Mouse (Mus musculus) midbrain, embryonic 16.5 days (tissue): ENCODE results near the gene P2rx6. TPM values are rescaled to one million over a fixed set of nuclear protein-coding genes. Genes with fewer than 3 reads are reported as not detected.

Experiments
- ATAC-seq: fragments of 200-750 bp; cut with Nextera tagmentation; 2 replicates; pipeline ENCODE4 v1.8.0; 2017; ENCODE audit warnings: moderate TSS enrichment
- H3K27ac ChIP-seq: fragments of 300-500 bp; sonication (generic); 2 replicates; pipeline ENCODE4 v1.5.1; 2014; ENCODE audit warnings: mild to moderate bottlenecking, low read length, mixed read lengths
- H3K27me3 ChIP-seq: fragments of 300-500 bp; sonication (generic); 2 replicates; pipeline ENCODE4 v1.6.1; 2014; ENCODE audit warnings: low read depth, low read length, mixed read lengths; ENCODE audit not compliant: control insufficient read depth, insufficient read depth
- H3K36me3 ChIP-seq: fragments of 300-500 bp; sonication (generic); 2 replicates; pipeline ENCODE4 v1.6.1; 2014; ENCODE audit warnings: mild to moderate bottlenecking, low read length, moderate library complexity, mixed read lengths; ENCODE audit not compliant: control insufficient read depth, insufficient read depth
- H3K4me1 ChIP-seq: fragments of 300-500 bp; sonication (generic); 2 replicates; pipeline ENCODE4 v1.6.1; 2014; ENCODE audit warnings: mild to moderate bottlenecking, low read length, mixed read lengths; ENCODE audit not compliant: control insufficient read depth, insufficient read depth
- H3K4me2 ChIP-seq: fragments of 300-500 bp; sonication (generic); 2 replicates; pipeline ENCODE4 v1.6.1; 2014; ENCODE audit warnings: mild to moderate bottlenecking, low read length, mixed read lengths
- H3K4me3 ChIP-seq: fragments of 300-500 bp; sonication (generic); 2 replicates; pipeline ENCODE4 v1.5.1; 2014; ENCODE audit warnings: low read depth, mild to moderate bottlenecking, low read length, moderate library complexity, mixed read lengths
- H3K9ac ChIP-seq: fragments of 300-500 bp; sonication (generic); 2 replicates; pipeline ENCODE4 v1.6.1; 2014; ENCODE audit warnings: low read depth, low read length, mixed read lengths
- H3K9me3 ChIP-seq: fragments of 300-500 bp; sonication (generic); replicated peaks from 2 replicates; pipeline ENCODE4 v1.6.1; 2014; ENCODE audit warnings: mild to moderate bottlenecking, low read length, mixed read lengths; ENCODE audit not compliant: control insufficient read depth, poor library complexity, severe bottlenecking
- WGBS: fragments of 180-500 bp; shearing (Covaris S2); extraction: QIAGEN DNeasy Blood & Tissue Kit; methylation state at CpG from one replicate; pipeline ENCODE4 v1.1.7; 2014; 5-methylcytosine and 5-hydroxymethylcytosine counted together
- polyA plus RNA-seq: library from polyadenylated mRNA; unstranded; fragments of >200 nt; fragmentation: Nextera tagmentation; extraction: Ambion mirVana; gene quantifications from 2 replicates; pipeline ENCODE4 v1.2.1, GENCODE M21; 2015

Gene P2rx6
- polyA plus RNA-seq, 1 experiment from 2014 or later = 3.5 TPM

DNA sequence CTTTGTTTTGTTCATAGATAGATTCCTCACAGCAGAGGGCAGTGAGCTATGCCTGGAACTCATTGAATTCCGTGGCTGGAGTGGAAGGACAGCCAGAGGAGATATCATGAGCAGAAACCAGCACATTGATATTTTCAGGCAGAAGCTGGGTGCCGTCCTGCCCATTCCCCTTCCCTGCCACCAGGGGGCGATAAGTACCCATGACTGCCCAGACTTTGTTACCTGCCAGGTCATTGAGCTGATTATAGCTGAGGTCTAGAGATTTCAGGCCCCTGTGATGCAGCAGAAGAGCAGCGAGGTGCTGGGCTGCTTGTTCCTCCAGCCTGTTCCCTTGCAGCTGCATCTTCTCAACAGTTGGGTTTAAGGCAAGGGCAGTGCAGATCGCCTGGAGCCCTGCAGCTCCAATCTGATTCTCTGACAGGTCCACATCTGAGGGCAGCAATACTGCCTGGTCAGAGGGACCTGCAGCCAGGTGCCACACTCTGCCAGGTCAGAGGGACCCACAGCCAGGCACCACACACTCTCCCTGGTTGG is 3.7 kb upstream of the P2rx6 start:
- Histone ChIP-seq H3K4me2 (no peak overlapping the region), H3K27me3 (no peaks in the 10 kb centered on the region; the same call in 1 of the 2 replicates), H3K4me1 (peaks cover 25% of the 10 kb centered on the region), H3K36me3 (no peaks in the 10 kb centered on the region), H3K9ac (peak overlapping the region; percentile 47; the same call in 1 of the 2 replicates), H3K4me3 (no peak overlapping the region), H3K9me3 (no peaks in the 10 kb centered on the region), H3K27ac (no peak overlapping the region; the same call in 1 of the 2 replicates)
- WGBS = 0% methylated on average over 5 of the region's 5 CpGs
- peak; percentile 27; the same call in 1 of the 2 replicates for ATAC-seq

DNA sequence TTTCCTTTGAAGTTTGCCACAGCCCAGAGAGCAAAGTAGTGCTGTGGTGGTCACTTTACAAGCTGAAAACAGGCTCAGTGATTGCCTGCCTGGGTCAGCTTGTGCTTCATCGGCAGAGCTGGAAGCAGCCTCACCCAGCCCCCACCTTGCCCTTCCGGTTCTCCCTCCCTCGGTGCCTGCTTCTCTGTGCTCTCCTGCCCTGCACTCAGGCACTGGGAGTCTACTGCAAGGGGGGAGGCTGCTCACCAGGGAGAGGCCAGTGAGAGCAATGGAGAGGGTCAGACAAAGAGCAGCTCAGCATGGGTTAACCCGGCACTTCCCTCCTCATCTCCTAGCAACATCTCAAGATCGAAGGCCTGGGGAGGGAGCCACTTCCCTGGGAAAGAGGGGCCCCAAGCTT is 2.9 kb upstream of the P2rx6 start:
- Histone ChIP-seq H3K9me3 (no peaks in the 10 kb centered on the region), H3K27ac (no peak overlapping the region), H3K9ac (no peak overlapping the region), H3K36me3 (no peaks in the 10 kb centered on the region), H3K4me1 (peaks cover 24% of the 10 kb centered on the region), H3K27me3 (no peaks in the 10 kb centered on the region; the same call in 1 of the 2 replicates), H3K4me3 (no peak overlapping the region), H3K4me2 (peak overlapping the region; percentile 25; the same call in 1 of the 2 replicates)
- no peak; the same call in 1 of the 2 replicates for ATAC-seq
- 4% methylated on average over 5 of the region's 5 CpGs for WGBS

DNA sequence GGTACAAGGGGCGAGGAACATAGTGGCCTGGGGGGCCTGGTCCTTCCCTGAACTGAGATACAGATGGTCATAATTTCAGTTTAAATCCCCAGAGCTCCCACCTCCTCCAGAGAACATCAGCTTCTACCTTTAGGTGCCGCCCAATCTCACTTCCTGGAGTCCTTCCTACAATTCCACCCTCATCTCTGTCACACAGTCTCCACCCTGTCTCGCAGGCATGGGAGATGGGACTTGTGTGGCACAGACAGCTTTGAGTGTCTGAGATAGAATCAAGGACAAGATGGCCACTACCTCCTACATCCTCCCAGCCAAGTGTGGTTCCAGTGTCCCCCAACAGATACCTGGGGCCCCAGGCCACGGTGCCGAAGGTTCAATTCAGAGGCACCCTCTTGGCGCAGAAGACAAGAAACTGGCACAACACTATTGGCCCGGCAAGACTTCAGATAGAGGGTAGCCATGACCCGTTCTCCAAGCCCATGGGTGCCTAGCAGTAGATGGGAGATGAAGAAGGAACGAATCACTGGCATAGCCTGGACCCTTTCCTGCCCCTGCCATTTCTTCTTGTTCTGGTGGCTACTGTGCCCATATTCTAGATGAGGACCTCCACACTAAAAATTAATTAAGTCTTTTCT is 2.2 kb upstream of the P2rx6 start:
- Histone ChIP-seq H3K4me2 (peak overlapping the region; percentile 25; the same call in 1 of the 2 replicates), H3K27me3 (no peaks in the 10 kb centered on the region; the same call in 1 of the 2 replicates), H3K27ac (no peak overlapping the region), H3K36me3 (no peaks in the 10 kb centered on the region), H3K4me3 (no peak overlapping the region), H3K4me1 (peaks cover 18% of the 10 kb centered on the region), H3K9ac (no peak overlapping the region), H3K9me3 (no peaks in the 10 kb centered on the region)
- WGBS = 69% methylated on average over 9 of the region's 9 CpGs
- ATAC-seq = no peak

DNA sequence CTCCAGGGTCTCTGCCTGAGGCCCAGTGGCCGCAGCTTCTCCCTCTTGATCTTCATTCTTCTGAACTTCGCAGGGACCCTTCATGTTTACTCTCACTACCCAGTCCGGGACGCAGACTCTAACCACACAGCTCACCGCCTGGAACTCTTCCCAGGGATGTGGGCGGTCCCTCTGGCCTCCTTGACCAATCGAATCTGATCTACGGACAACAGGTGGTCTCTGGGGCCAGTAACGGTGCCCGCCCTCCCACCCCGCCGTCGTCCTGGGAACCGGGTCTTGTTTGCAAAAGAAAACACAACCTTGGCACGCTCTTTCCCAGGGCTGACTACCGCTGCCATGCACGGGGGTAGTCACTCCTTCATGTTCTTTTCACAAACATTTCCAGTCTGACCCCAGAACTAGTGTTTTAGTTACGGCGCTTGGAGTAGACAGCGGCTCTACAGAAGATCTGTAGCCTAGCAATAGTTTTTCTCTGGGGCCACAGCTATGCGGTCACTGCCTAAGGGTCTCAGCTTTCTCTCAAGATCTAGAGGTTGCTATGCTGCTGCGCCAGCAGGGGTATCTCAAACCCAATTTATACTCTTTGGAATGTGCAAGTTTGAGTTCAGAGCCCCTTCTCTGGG is 446 bp upstream of the P2rx6 start, which contains the start of gene Lrrc74b:
Gene Lrrc74b (minus strand): TSS at position 120 of the 623 bp plus-strand sequence.
- peak within 1 kb of the TSS; percentile 16; the same call in 1 of the 2 replicates for H3K9ac ChIP-seq
- WGBS = under 1% methylated on average over 22 of the region's 22 CpGs
- H3K4me1 ChIP-seq = peaks cover 18% of the 10 kb centered on the region
- no peaks in the 10 kb centered on the region; the same call in 1 of the 2 replicates for H3K27me3 ChIP-seq
- peak within 1 kb of the TSS; percentile 38 for H3K27ac ChIP-seq
- no peaks in the 10 kb centered on the region for H3K9me3 ChIP-seq
- H3K36me3 ChIP-seq = no peaks in the 10 kb centered on the region
- H3K4me3 ChIP-seq = peak within 1 kb of the TSS; percentile 19; the same call in 1 of the 2 replicates
- peak; percentile 77 for ATAC-seq
- H3K4me2 ChIP-seq = peak within 1 kb of the TSS; percentile 44

DNA sequence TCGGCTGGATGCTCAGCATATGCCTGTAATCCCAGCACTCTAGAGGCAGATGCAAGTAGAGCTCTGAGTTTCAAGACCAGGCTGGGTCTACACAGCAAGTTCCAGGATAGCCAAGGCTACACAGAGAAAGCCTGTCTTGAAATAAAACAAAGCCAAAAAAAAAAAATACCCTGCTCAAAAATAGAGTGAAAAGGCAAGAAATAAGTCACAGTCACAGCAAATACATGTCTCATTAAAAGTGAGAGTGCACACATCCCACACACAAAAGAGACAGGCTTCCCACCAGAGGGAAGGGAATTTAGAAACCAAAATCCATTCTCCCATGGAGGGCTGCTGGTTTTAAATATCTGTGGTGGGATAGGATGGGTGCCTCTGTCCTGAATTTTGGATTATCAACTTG is 1.9 kb downstream of the P2rx6 start:
- no peak overlapping the region for H3K4me3 ChIP-seq
- WGBS = 33% methylated on average over 1 of the region's 1 CpGs
- H3K9me3 ChIP-seq = no peaks in the 10 kb centered on the region
- no peaks in the 10 kb centered on the region for H3K36me3 ChIP-seq
- H3K9ac ChIP-seq = no peak overlapping the region
- no peaks in the 10 kb centered on the region; the same call in 1 of the 2 replicates for H3K27me3 ChIP-seq
- H3K4me2 ChIP-seq = no peak overlapping the region
- no peak for ATAC-seq
- H3K4me1 ChIP-seq = peaks cover 15% of the 10 kb centered on the region
- no peak overlapping the region for H3K27ac ChIP-seq

DNA sequence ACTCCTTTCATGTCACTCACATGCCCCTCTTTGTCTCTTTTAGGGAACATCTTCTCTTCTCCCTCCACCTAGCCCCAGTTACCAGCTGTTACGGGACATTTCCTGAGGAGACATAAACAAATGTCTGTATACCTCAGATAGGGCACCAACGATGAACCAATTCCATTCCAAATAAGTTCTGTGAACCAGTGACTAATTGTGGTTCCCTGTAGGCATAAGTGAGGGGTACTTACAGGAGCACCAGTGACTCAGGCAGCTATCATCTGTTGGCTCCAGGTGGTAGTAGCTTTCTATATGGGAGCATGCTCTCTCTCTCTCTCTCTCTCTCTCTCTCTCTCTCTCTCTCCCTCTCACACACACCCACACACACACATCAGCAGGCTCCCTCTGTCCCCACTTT is 2.5 kb downstream of the P2rx6 start:
- no peak overlapping the region for H3K27ac ChIP-seq
- no peak overlapping the region for H3K4me2 ChIP-seq
- no peaks in the 10 kb centered on the region; the same call in 1 of the 2 replicates for H3K27me3 ChIP-seq
- H3K9ac ChIP-seq = no peak overlapping the region
- no peaks in the 10 kb centered on the region for H3K36me3 ChIP-seq
- 90% methylated on average over 2 of the region's 2 CpGs for WGBS
- no peaks in the 10 kb centered on the region for H3K9me3 ChIP-seq
- H3K4me3 ChIP-seq = no peak overlapping the region
- no peak for ATAC-seq
- peaks cover 10% of the 10 kb centered on the region for H3K4me1 ChIP-seq

DNA sequence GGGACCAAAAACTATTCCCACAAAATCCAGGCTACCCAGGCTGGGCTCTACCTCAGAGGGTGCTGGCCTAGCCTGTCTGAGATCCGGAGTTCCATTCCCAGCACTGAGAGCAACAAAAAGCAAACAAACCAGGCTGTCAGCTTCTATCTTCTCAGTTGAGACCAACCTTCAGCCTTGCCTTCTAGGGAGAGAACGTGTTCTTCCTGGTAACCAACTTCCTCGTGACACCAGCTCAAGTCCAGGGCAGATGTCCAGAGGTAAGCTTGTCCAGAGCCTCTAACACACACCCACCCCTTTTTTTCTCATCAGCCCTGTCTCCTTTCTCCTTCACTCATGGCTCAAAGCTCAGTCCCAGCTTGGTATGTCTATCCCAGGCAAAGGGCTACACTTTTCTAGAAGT is 3.1 kb downstream of the P2rx6 start:
- no peak for ATAC-seq
- peaks cover 10% of the 10 kb centered on the region for H3K4me1 ChIP-seq
- H3K9ac ChIP-seq = no peak overlapping the region
- no peak overlapping the region for H3K4me2 ChIP-seq
- 71% methylated on average over 3 of the region's 3 CpGs for WGBS
- H3K4me3 ChIP-seq = no peak overlapping the region
- no peak overlapping the region for H3K27ac ChIP-seq
- no peaks in the 10 kb centered on the region for H3K9me3 ChIP-seq
- no peaks in the 10 kb centered on the region for H3K36me3 ChIP-seq
- H3K27me3 ChIP-seq = no peaks in the 10 kb centered on the region; the same call in 1 of the 2 replicates

DNA sequence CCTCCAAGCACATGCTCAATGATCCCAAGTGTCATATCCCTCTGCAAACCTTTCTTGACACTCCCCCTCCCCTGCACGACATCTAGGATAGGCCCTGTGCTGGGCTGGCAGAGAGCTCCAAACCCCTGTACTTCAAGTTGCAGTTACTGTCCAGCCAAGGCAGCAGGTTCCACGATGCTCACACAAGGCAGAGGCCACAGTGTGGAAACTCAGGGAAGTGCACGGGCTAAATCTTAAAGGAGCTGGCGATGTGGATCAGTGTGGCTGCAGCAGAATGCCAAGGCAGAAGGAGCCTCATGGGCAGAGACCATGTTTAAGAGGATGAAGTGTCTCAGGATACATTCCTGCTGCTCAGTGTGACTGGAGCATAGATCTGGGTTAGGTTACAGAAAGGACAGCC is 4.5 kb downstream of the P2rx6 start:
- no peak overlapping the region for H3K4me3 ChIP-seq
- ATAC-seq = no peak
- H3K9ac ChIP-seq = no peak overlapping the region
- WGBS = 32% methylated on average over 4 of the region's 4 CpGs
- H3K4me1 ChIP-seq = peaks cover 8% of the 10 kb centered on the region; the same call in 1 of the 2 replicates
- no peaks in the 10 kb centered on the region for H3K36me3 ChIP-seq
- H3K27ac ChIP-seq = no peak overlapping the region
- H3K27me3 ChIP-seq = no peaks in the 10 kb centered on the region; the same call in 1 of the 2 replicates
- no peak overlapping the region for H3K4me2 ChIP-seq
- no peaks in the 10 kb centered on the region for H3K9me3 ChIP-seq
